Mouse (Mus musculus): ENCODE measurements at regions not wholly inside any gene's neighbourhood (a gene's known extent, or its start where the extent isn't known, plus 50 kb on each side); places are given as distances from the start of the nearest gene placed in this dataset.

DNA sequence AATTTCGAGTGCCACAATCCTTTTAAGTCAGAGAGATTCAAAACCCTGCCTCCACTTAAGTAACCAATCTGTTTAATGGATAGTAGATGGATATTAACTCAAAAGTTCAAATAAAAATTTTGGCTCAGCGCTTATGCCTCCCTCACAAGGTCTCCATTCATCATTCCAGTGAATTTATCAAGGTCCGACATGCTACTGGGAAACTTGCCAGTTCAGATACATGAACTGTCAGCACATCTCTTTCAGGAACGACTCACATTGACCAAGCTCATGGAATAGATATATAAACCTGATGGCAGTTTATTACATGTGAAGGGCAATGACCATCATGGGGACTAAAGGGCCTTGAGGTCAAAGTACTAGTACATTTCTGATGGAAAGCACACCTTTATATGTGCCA is 240.3 kb upstream of the Cited2 start:
- H3K27ac ChIP-seq (ENCODE audit: insufficient read depth, low read depth, low read length) = no peak overlapping the region
- H3K36me3 ChIP-seq (ENCODE audit: control insufficient read depth, insufficient read depth, low read length) = no peaks in the 10 kb centered on the region
- no peaks in the 10 kb centered on the region for H3K4me1 ChIP-seq (ENCODE audit: control insufficient read depth, insufficient read depth, low read length)
- no peak overlapping the region for H3K4me3 ChIP-seq (ENCODE audit: insufficient read depth, low read depth, low read length)
- TF ChIP-seq POLR2A (IDR thresholded peaks at IDR 0.05; ENCODE audit: low read depth, low read length) (no peak), CTCF (conservative IDR thresholded peaks at IDR 0.05; ENCODE audit: insufficient read depth, insufficient read length, low read depth, low read length) (no peak)
- WGBS = 60% methylated on average over 4 of the region's 4 CpGs
- no peaks in the 10 kb centered on the region for H3K27me3 ChIP-seq (replicated peaks; ENCODE audit: control insufficient read depth, insufficient read depth, low read length)
- no peak for DNase-seq

DNA sequence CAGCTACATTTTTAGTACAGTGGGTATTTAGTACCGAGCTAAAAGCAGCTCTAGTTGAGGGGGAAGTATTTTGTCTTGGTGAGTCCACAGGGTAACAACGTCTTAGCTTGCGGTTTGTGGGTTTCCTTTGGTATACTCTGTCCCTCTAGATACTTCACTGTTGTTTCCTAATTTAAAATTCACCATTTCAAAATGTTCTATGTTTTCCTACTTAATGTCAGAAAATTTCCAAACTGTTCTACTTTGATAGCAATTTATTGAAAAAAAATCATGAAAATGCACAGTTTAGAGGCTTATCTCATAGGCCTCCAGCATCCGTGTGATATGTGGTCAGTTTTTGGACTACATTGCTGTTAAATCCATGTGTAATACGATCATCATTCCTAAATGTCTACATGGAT is 238.0 kb upstream of the Cited2 start:
- no peaks in the 10 kb centered on the region for H3K36me3 ChIP-seq (ENCODE audit: control insufficient read depth, insufficient read depth, low read length)
- no peaks in the 10 kb centered on the region for H3K4me1 ChIP-seq (ENCODE audit: control insufficient read depth, insufficient read depth, low read length)
- peak; percentile 19 for DNase-seq
- no peaks in the 10 kb centered on the region for H3K27me3 ChIP-seq (replicated peaks; ENCODE audit: control insufficient read depth, insufficient read depth, low read length)
- no peak overlapping the region for H3K4me3 ChIP-seq (ENCODE audit: insufficient read depth, low read depth, low read length)
- no peak overlapping the region for H3K27ac ChIP-seq (ENCODE audit: insufficient read depth, low read depth, low read length)
- TF ChIP-seq POLR2A (IDR thresholded peaks at IDR 0.05; ENCODE audit: low read depth, low read length) (no peak), CTCF (conservative IDR thresholded peaks at IDR 0.05; ENCODE audit: insufficient read depth, insufficient read length, low read depth, low read length) (no peak)
- 77% methylated on average over 5 of the region's 5 CpGs for WGBS

DNA sequence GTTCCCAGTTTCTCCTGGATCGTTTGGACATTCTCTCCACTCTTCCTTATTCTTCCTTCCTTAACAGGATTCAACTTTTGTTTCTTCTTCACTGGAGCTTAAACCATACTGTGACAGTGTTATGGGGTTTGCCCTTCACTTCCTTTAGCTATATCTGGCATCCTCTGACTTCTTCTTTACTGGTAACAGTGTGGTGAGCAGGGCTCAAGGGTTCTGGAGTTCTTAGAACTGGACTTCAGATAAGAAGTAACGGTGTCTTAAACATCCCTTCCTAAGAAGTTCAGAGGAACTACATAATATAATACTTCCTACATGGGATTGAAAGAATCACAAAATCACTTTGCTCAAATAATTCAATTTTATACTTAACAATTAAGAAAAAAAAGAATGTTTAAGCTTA is 237.5 kb upstream of the Cited2 start:
- Histone ChIP-seq H3K27me3 (replicated peaks; ENCODE audit: control insufficient read depth, insufficient read depth, low read length) (no peaks in the 10 kb centered on the region), H3K36me3 (ENCODE audit: control insufficient read depth, insufficient read depth, low read length) (no peaks in the 10 kb centered on the region), H3K4me3 (ENCODE audit: insufficient read depth, low read depth, low read length) (no peak overlapping the region), H3K27ac (ENCODE audit: insufficient read depth, low read depth, low read length) (no peak overlapping the region), H3K4me1 (ENCODE audit: control insufficient read depth, insufficient read depth, low read length) (no peaks in the 10 kb centered on the region)
- 87% methylated on average over 2 of the region's 2 CpGs for WGBS
- TF ChIP-seq POLR2A (IDR thresholded peaks at IDR 0.05; ENCODE audit: low read depth, low read length) (no peak), CTCF (conservative IDR thresholded peaks at IDR 0.05; ENCODE audit: insufficient read depth, insufficient read length, low read depth, low read length) (no peak)
- DNase-seq = no peak

DNA sequence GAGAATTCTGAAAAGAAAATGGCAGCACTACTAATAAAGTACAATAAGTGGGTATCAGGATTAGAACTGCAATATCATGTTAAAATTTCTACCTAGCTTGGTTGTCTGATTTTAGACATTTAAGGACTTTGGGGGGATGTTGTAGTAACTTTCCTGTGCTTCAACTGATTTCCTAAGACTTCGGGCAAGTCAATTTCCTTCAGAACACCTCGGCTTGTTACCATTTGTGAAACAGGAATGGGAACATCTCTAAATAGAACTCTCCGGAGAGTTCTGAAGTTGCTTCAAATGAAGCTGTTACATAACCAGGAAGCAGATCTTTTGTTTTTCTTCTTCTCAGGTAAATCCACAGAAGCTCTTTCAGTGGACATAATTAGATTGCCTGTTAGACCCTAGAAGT is 237.0 kb upstream of the Cited2 start:
- Histone ChIP-seq H3K4me3 (ENCODE audit: insufficient read depth, low read depth, low read length) (no peak overlapping the region), H3K27ac (ENCODE audit: insufficient read depth, low read depth, low read length) (no peak overlapping the region), H3K4me1 (ENCODE audit: control insufficient read depth, insufficient read depth, low read length) (no peaks in the 10 kb centered on the region), H3K36me3 (ENCODE audit: control insufficient read depth, insufficient read depth, low read length) (no peaks in the 10 kb centered on the region), H3K27me3 (replicated peaks; ENCODE audit: control insufficient read depth, insufficient read depth, low read length) (no peaks in the 10 kb centered on the region)
- no peak for TF ChIP-seq CTCF (conservative IDR thresholded peaks at IDR 0.05; ENCODE audit: insufficient read depth, insufficient read length, low read depth, low read length)
- TF ChIP-seq POLR2A (IDR thresholded peaks at IDR 0.05; ENCODE audit: low read depth, low read length) = no peak
- DNase-seq = no peak
- WGBS = 86% methylated on average over 3 of the region's 3 CpGs

DNA sequence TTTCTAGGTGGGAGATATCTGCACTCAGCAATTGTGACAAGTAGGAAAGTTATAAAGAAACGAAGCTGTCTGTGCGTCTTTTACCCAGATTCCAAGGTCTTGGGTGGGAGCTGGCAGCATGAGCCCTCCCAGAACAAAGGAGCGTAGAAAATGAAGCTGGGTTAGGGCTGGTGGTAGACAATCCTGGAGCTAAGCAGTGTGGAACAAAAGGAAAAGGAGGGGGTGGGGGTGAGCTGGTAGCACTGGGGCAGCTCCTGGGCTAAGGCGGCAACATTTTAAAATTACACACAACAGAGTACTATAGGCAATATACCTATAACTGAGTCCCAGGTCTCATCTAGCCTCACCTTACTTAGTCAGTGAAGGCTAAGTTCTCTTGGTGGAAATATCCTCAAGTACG is 235.6 kb upstream of the Cited2 start:
- Histone ChIP-seq H3K36me3 (ENCODE audit: control insufficient read depth, insufficient read depth, low read length) (no peaks in the 10 kb centered on the region), H3K4me3 (ENCODE audit: insufficient read depth, low read depth, low read length) (no peak overlapping the region), H3K27me3 (replicated peaks; ENCODE audit: control insufficient read depth, insufficient read depth, low read length) (no peaks in the 10 kb centered on the region), H3K4me1 (ENCODE audit: control insufficient read depth, insufficient read depth, low read length) (no peaks in the 10 kb centered on the region), H3K27ac (ENCODE audit: insufficient read depth, low read depth, low read length) (no peak overlapping the region)
- no peak for DNase-seq
- TF ChIP-seq CTCF (conservative IDR thresholded peaks at IDR 0.05; ENCODE audit: insufficient read depth, insufficient read length, low read depth, low read length) (no peak), POLR2A (IDR thresholded peaks at IDR 0.05; ENCODE audit: low read depth, low read length) (no peak)
- 86% methylated on average over 5 of the region's 5 CpGs for WGBS

DNA sequence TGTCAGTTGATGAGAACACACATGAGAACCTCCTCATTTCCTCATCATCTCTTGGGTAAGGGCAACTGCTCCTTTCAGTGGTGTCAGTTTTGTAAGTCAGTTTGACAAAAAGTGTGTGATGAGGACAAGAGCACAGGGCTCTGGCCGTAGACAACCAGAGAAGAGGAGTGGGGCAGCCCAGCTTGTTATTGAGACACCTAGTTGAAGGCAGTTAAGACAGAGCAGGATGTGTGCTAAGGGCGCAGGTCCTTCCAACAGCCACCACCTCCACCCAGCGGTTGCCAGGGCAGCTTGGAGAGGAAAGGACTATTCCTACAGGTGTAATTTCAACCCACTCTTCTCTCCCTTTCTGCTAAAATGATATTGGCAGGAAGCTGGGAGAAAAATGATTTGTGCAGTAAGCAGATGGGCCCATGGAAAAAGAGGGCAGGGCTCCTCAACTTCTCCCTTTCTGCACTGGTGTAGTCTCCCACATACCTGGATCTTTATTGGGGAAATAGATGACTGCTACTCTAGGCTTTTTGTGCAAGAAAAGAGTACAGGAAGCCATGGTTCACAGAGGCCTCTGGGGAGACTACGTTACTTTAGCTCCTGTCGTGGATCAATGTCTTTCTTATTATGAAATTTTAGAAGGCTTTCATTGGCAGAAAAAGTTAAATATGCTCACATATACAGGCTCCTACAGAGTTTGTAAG is 231.3 kb upstream of the Cited2 start:
- TF ChIP-seq CTCF (conservative IDR thresholded peaks at IDR 0.05; ENCODE audit: insufficient read depth, insufficient read length, low read depth, low read length) (no peak), POLR2A (IDR thresholded peaks at IDR 0.05; ENCODE audit: low read depth, low read length) (no peak)
- Histone ChIP-seq H3K4me1 (ENCODE audit: control insufficient read depth, insufficient read depth, low read length) (no peaks in the 10 kb centered on the region), H3K27ac (ENCODE audit: insufficient read depth, low read depth, low read length) (no peak overlapping the region), H3K27me3 (replicated peaks; ENCODE audit: control insufficient read depth, insufficient read depth, low read length) (no peaks in the 10 kb centered on the region), H3K36me3 (ENCODE audit: control insufficient read depth, insufficient read depth, low read length) (no peaks in the 10 kb centered on the region), H3K4me3 (ENCODE audit: insufficient read depth, low read depth, low read length) (no peak overlapping the region)
- no peak for DNase-seq
- WGBS = 93% methylated on average over 5 of the region's 5 CpGs

DNA sequence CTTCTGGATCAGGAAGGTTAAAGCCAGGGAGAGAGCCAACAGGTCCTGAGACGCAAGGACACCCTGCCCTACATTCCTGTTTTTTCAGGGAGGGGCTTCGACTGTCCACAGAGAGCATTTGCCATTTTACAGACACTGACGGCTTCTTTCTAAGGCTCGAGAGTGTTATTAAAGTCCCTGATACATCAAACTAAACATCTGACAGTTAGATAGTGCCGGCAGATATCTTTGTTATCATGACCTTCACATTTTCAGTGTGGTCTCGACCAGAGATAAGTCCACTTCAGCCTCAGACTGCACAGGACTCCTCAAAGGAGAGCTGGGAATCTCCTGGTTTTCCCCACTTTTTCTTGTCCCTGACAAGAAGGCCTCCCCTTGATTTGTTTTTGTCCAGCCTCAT is 229.9 kb upstream of the Cited2 start:
- TF ChIP-seq CTCF (conservative IDR thresholded peaks at IDR 0.05; ENCODE audit: insufficient read depth, insufficient read length, low read depth, low read length) = no peak
- no peak for TF ChIP-seq POLR2A (IDR thresholded peaks at IDR 0.05; ENCODE audit: low read depth, low read length)
- Histone ChIP-seq H3K4me1 (ENCODE audit: control insufficient read depth, insufficient read depth, low read length) (no peaks in the 10 kb centered on the region), H3K36me3 (ENCODE audit: control insufficient read depth, insufficient read depth, low read length) (no peaks in the 10 kb centered on the region), H3K27ac (ENCODE audit: insufficient read depth, low read depth, low read length) (no peak overlapping the region), H3K4me3 (ENCODE audit: insufficient read depth, low read depth, low read length) (no peak overlapping the region), H3K27me3 (replicated peaks; ENCODE audit: control insufficient read depth, insufficient read depth, low read length) (no peaks in the 10 kb centered on the region)
- 83% methylated on average over 6 of the region's 6 CpGs for WGBS
- no peak for DNase-seq

Measured in kidney, adult 2 months (tissue).